Mouse (Mus musculus): ENCODE results near the gene Snd1. TPM values are rescaled to one million over a fixed set of nuclear protein-coding genes. Genes with fewer than 3 reads are reported as not detected.

The Snd1 gene
- total RNA-seq, 4 experiments from 2014 or later: 152 to 181 (median 176) TPM

- peak; percentile 21 for DNase-seq
Measured at GRCm38 (mm10) chr6:28980750-28981584, 506.0 kb downstream of the Snd1 start.

DNA sequence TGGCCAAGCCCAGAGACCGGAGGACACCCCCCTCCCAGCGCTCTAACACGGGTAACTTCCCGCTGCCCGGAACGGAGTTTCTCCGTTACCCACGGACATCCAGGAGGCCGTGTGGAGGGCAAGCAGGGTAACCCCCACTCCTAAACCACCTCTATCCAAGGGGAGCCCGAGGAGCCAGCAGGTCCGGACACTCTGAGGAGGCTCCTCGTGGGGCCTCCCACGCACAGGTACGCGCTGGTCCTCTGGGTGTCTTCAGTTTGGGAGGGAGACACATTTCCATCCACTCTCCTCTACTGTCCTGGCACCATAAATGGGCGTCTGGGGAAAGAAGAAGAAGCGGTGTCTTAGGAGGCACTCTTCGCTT, 506.6 kb downstream of the Snd1 start:
- no peak for DNase-seq

DNA sequence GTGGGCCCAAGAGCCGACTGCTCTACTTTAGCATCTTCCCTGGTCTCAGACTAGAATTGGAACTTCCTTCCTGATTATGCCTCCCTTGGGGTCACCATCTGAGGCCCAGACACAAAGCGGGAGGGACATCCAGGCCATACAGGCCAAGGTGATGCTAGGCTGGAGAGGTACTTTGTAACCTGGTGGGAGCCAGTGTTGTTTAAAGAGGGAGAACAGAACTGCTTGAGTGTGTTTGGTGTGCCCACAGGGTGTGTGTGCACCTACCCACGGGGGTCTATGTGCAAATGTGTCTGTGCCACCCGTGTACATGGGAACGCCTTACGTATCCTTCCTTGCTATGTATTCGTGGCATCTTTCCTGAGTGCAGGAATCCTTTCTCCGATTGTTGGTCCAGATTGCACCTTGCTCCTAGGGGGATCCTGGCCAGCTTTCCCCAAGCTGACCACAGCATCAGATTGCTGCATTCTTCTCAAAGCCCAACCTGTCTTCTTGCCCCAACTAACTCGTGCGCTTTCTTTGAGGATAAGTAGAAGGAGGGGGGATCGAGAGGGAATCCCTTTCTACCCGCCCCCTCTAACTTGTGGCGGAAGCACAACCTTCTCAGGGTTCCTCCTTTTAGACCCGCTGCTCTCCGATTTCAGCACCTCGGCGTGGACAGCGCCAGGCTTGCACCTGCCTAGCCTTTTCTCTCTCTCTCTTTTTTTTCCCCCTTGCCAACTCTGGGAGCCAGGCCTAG, 507.2 kb downstream of the Snd1 start:
- no peak for DNase-seq

DNA sequence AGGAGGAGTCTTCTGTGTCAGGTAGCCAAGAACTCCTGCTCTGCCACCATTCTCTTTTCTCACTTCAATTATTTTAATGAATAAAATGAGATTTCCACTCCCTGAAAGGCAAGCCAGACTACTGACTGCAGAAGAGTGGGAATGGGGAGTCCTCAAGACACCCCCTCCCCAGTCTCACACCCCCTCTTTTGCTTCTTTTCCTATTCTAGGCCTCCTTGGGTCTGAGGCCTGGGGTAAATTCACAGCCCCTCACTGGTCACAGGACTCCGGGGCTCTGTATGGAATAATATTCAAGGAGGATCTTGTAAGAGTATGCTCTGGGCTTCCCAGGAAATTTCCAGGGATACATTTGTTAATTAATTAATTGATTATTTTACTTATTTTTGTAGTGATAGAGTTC, 507.9 kb downstream of the Snd1 start:
- DNase-seq: no peak

Other genes with a start within 250 kb of the Snd1 start
- 10 to 100 TPM; 23.5 to 27.8 (median 23.9) TPM for gene Zfp800, start 77.1 kb upstream of the Snd1 start, total RNA-seq (2022)
- 100 to 1,000 TPM; 150 to 160 (median 155) TPM for gene Arf5, start 51.6 kb upstream of the Snd1 start, total RNA-seq (2022)
- gene Fscn3, start 47.4 kb upstream of the Snd1 start, total RNA-seq (2022): under 1 TPM in 1 of 4 experiments, not detected in 3; 0.16 TPM
- 10 to 100 TPM; 17.4 to 20.6 (median 18.6) TPM for gene Gcc1, start 46.7 kb upstream of the Snd1 start, total RNA-seq (2022)
- not detected for gene Pax4, start 25.8 kb upstream of the Snd1 start, total RNA-seq (2022)

Measured in adrenal gland, adult 8-10 months (tissue).